Mouse (Mus musculus): ENCODE results near the gene Zfp13.

GRCm38 (mm10) chr17:23568370-23568769, 30.9 kb downstream of the Zfp13 start:
- TF ChIP-seq POLR2A (IDR thresholded peaks at IDR 0.05; ENCODE audit: control insufficient read depth, extremely low read depth, insufficient read depth, low read length, poor library complexity), result no peak
- no peak for TF ChIP-seq CTCF (IDR thresholded peaks at IDR 0.05; ENCODE audit: borderline replicate concordance, control insufficient read depth, extremely low read depth, insufficient read depth, low read length, poor library complexity)
